Mouse (Mus musculus): ENCODE results near the gene Vsir.

Vsir gene

GRCm38 (mm10) chr10:60390177-60390903 lies 43.7 kb downstream of the Vsir start:
- DNase-seq = peak in 1 of 2 experiments; percentile 49

DNA sequence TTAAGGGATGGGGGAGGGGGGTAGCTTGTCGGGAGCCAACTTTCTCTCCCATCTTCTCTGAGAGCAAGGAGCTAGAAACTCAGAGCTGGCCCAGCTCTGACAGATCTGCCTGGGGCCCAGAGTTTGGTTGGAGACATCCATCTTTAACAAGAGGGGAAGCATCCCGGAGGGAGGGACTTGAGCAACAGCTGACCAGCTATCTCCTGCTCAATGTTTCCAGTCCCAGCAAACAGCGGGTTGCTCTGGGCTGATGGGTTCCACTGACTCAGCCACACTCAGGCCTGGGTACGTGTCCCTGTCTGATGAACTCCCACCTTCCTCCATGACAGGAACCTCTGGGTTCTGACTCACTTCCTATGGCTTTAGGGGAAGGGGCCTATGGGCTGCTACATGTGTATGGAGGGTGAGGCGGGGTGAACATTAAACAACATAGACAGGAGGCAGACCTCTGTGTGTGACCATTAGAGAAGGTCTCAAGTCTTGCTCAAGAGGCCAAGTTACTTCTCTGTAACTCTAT lies 44.3 kb downstream of the Vsir start:
- no peak for DNase-seq

- no peak for DNase-seq
Observed at GRCm38 (mm10) chr10:60391661-60392060, 45.0 kb downstream of the Vsir start.

- DNase-seq = no peak
Observed at GRCm38 (mm10) chr10:60394936-60395335, 48.3 kb downstream of the Vsir start.

- no peak for DNase-seq
Observed at GRCm38 (mm10) chr10:60395605-60396004, 49.0 kb downstream of the Vsir start.

GRCm38 (mm10) chr10:60398051-60398814 lies 51.6 kb downstream of the Vsir start:
- DNase-seq = peak in 1 of 2 experiments; percentile 6

DNA sequence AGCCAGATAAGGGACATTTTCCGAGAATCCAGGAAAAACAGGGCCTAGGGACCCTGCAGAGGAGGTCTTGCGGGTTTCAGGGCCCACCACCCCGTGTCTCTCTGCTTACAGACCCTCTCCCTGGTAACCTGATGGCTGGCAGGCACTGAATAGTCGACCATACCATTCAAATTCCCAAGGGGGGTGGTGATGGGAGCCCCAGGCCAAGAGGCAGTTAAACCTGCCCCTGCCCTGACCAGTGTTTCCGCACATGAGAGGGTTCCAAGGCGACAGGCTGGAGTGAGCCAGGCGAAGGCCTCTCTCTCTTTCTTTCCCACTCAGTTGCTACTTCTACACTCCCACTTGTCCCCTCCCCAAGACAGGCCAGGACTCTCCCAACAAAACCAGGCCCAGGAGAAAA lies 52.8 kb downstream of the Vsir start, which contains the start of gene Gm17455:
Gm17455 (plus strand) TSS at position 278 of the 400 bp plus-strand sequence.
- DNase-seq = no peak

GRCm38 (mm10) chr10:60400507-60401295 lies 54.0 kb downstream of the Vsir start:
- DNase-seq = no peak

DNA sequence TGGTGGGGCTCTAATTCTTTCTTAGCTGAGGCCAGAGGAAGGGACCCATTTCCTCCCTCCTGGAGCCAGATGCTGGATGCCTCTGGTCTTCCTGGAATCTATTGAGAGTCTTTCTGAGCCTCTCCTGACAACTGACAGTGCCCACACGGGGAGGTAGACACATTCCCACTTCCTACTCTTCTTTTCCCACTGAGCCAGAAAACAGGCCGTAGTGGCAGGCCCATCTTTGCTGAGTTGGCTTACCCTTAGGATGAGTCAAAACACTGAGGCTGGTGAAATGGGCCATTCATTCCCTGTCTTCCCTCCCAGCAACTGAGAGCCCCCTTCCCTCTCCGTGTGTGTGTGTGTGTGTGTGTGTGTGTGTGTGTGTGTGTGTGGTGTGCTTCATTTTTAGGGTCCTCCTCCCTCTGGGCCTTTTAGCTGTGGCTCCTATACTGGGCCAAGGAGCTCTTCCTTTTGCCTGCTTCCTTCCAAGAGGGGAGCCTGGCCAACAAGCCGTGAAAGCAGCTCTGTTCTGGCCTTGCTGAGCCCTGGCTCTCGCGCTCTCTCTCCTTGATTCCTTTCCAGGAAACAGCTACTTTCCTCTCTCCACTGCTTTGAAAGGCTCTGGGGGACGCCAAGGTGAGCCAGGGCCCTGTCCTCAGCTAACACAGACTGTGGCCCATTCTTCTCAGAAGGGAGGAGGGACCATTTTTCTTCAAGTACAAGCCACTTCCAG lies 59.0 kb downstream of the Vsir start:
- DNase-seq = no peak

- peak; percentile 41 to 48 for DNase-seq
Observed at GRCm38 (mm10) chr10:60407831-60408230, 61.2 kb downstream of the Vsir start.

DNA sequence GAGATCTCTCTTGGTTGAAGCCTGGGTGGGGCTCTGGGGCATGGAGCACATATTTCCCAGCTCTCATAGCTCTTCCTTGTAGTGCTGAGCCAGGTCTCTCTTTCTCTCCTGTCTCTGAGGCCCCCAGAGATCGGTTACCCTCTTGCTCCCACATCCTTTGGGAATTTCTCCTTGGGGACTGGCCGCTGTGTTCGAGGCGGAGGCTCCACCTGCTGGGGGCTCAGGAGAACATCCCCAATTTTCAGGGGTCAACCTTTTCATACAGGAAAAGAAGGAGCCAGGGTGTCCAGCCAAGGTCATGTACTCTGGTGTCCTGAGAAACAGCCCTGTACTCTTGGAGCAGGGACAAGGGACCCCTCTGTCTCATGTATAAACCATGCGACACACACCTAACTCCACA lies 65.1 kb downstream of the Vsir start:
- DNase-seq = no peak

DNA sequence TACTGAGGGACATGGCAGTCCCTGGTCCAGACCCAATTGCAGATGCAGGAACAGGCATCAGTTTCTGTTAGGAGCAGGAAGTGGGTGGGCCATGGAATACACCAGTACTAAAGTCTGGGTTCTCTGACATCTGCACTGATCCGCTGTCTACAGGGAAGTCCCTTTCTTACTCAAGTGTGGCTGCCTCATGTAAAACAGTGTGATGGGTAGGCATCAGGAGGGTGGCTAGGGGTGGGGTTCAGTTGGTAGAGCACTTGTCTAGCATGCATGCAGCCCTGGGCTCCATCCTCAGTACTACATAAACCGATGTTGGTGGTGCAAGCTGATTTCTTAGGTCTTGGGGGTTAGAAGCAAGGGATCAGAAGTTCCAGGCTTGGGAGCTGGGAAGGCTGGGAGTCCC lies 67.1 kb downstream of the Vsir start:
- no peak for DNase-seq

GRCm38 (mm10) chr10:60417041-60417440 lies 70.4 kb downstream of the Vsir start:
- no peak for DNase-seq

DNA sequence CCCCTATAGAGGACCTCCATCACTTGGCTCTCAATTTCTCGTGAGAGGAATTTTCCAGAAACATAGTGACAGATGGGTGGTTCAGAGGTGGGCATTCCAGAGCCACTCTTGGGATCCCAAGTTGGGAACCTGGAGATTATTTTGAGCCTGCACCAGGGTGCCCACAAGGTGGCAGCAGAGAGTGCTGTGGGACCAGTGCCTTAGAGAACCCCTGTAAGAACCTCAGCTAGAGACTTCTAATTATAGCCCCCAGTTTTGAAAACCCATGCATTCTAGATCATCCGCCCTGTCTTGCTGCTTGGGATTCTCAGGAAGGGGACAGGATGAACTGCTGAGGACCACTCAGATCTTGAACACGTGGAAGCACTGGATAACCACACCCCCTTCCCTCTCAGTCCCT lies 71.5 kb downstream of the Vsir start:
- DNase-seq = peak; percentile 18 to 42

DNA sequence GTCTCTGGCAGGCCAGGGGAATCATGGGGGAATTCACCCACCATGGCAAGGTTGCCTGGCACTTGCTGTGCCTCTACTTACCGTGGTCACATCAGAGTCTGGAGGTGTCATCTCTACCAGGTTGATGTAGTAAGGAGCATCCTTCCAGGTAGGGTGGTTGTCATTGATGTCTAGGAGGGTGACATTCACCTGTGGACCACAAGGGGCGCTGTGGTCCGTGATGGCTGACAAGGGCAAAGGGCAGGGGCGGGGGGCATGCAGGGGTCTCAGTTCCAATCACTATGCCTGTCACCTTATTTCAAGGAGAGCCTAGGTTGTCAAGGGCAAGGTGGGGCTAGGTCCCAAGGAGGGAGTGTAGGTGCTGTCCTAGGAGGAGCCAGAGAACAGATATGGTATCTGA lies 73.0 kb downstream of the Vsir start:
- DNase-seq = no peak

Data from thymus, adult 18-20 months (tissue).